Mouse (Mus musculus): Measurements from ENCODE around the gene Sf3a3. TPM values are rescaled to one million over a fixed set of nuclear protein-coding genes. Genes with fewer than 3 reads are reported as not detected.

Sf3a3 gene
- total and polyA plus RNA-seq, 2 experiments from 2014 or later, result 54.4 to 84.1 TPM

GRCm38 (mm10) chr4:124774429-124774828, 59.9 kb downstream of the Sf3a3 start:
- DNase-seq (no peak), ATAC-seq (no peak)
- 76% methylated on average over 2 of the region's 2 CpGs for WGBS
- no peak overlapping the region for H3K9ac ChIP-seq
- no peak for TF ChIP-seq CTCF (IDR thresholded peaks at IDR 0.05; ENCODE audit: low read depth)
- no peak overlapping the region for H3K4me2 ChIP-seq (ENCODE audit: low read depth)
- no peaks in the 10 kb centered on the region for H3K27me3 ChIP-seq (ENCODE audit: insufficient read depth, low read length)
- H3K9me3 ChIP-seq (ENCODE audit: low read length), result no peaks in the 10 kb centered on the region
- no peak overlapping the region for H3K27ac ChIP-seq (ENCODE audit: low read depth, low read length)
- H3K4me3 ChIP-seq (ENCODE audit: low read depth, low read length), result no peak overlapping the region
- H3K36me3 ChIP-seq (ENCODE audit: insufficient read depth), result peaks cover 12% of the 10 kb centered on the region
- H3K4me1 ChIP-seq (ENCODE audit: insufficient read depth), result no peaks in the 10 kb centered on the region

- Histone ChIP-seq H3K36me3 (ENCODE audit: insufficient read depth) (peaks cover 60% of the 10 kb centered on the region), H3K9ac (no peak overlapping the region), H3K4me1 (ENCODE audit: insufficient read depth) (no peaks in the 10 kb centered on the region), H3K4me2 (ENCODE audit: low read depth) (no peak overlapping the region), H3K4me3 (ENCODE audit: low read depth, low read length) (no peak overlapping the region), H3K27me3 (ENCODE audit: insufficient read depth, low read length) (no peaks in the 10 kb centered on the region), H3K9me3 (ENCODE audit: low read length) (no peaks in the 10 kb centered on the region), H3K27ac (ENCODE audit: low read depth, low read length) (no peak overlapping the region)
- no peak for ATAC-seq
- TF ChIP-seq CTCF (IDR thresholded peaks at IDR 0.05; ENCODE audit: low read depth), result no peak
- 69% methylated on average over 7 of the region's 7 CpGs for whole genome bisulfite sequencing
- no peak for DNase-seq
Measured at GRCm38 (mm10) chr4:124781361-124781760, 66.8 kb downstream of the Sf3a3 start.

MicroRNA genes within 50 kb of the gene (microRNA counts, 519-probe panel; counts per million panel counts)
- microRNA mmu-miR-697 (not detected), microRNA mmu-miR-698 (not detected)

Small RNA genes lying within 50 kb of the gene (microRNA-seq; reads per million reads assigned to microRNA genes)
- gene Gm24721, result 0 reads per million in 2 experiments
- gene Mir697, result 0 reads per million in 2 experiments
- 0 to 0.12 reads per million in 2 experiments for gene Mir698

Other genes with a start within 250 kb of the Sf3a3 start
- gene 3100002H09Rik, start 104.0 kb upstream of the Sf3a3 start, total RNA-seq (2014; rRNA removed), result 0.23 TPM in 1 of 2 replicates, not detected in the other
- 0.18 TPM in 1 of 2 replicates, not detected in the other for gene 3100002H09Rik, start 104.0 kb upstream of the Sf3a3 start, polyA plus RNA-seq (2015; fragmentation: Nextera tagmentation; extraction: Ambion mirVana)
- gene Pou3f1, start 58.0 kb upstream of the Sf3a3 start, total RNA-seq (2014; rRNA removed), result 19.7 and 30.5 TPM in 2 replicates
- gene Pou3f1, start 58.0 kb upstream of the Sf3a3 start, polyA plus RNA-seq (2015; fragmentation: Nextera tagmentation; extraction: Ambion mirVana), result 20.2 and 31.1 TPM in 2 replicates
- gene Utp11, start 21.2 kb upstream of the Sf3a3 start, total RNA-seq (2014; rRNA removed), result 14.2 and 16.2 TPM in 2 replicates
- gene Utp11, start 21.2 kb upstream of the Sf3a3 start, polyA plus RNA-seq (2015; fragmentation: Nextera tagmentation; extraction: Ambion mirVana), result 30.9 and 33.0 TPM in 2 replicates
- gene Fhl3, start 14.1 kb upstream of the Sf3a3 start, total RNA-seq (2014; rRNA removed), result 2.5 and 3.0 TPM in 2 replicates
- gene Fhl3, start 14.1 kb upstream of the Sf3a3 start, polyA plus RNA-seq (2015; fragmentation: Nextera tagmentation; extraction: Ambion mirVana), result 1.4 and 2.0 TPM in 2 replicates
- 17.9 and 21.7 TPM in 2 replicates for gene Inpp5b, start 27.1 kb downstream of the Sf3a3 start, total RNA-seq (2014; rRNA removed)
- 8.0 and 11.2 TPM in 2 replicates for gene Inpp5b, start 27.1 kb downstream of the Sf3a3 start, polyA plus RNA-seq (2015; fragmentation: Nextera tagmentation; extraction: Ambion mirVana)
- 12.1 and 15.6 TPM in 2 replicates for gene Mtf1, start 87.3 kb downstream of the Sf3a3 start, total RNA-seq (2014; rRNA removed)
- 24.4 and 30.7 TPM in 2 replicates for gene Mtf1, start 87.3 kb downstream of the Sf3a3 start, polyA plus RNA-seq (2015; fragmentation: Nextera tagmentation; extraction: Ambion mirVana)
- 81.7 and 82.2 TPM in 2 replicates for gene Yrdc, start 135.9 kb downstream of the Sf3a3 start, total RNA-seq (2014; rRNA removed)
- 67.3 and 70.5 TPM in 2 replicates for gene Yrdc, start 135.9 kb downstream of the Sf3a3 start, polyA plus RNA-seq (2015; fragmentation: Nextera tagmentation; extraction: Ambion mirVana)
- gene 1110065P20Rik, start 136.4 kb downstream of the Sf3a3 start, total RNA-seq (2014; rRNA removed), result 144 and 167 TPM in 2 replicates
- 141 and 162 TPM in 2 replicates for gene 1110065P20Rik, start 136.4 kb downstream of the Sf3a3 start, polyA plus RNA-seq (2015; fragmentation: Nextera tagmentation; extraction: Ambion mirVana)
- 35.7 and 41.7 TPM in 2 replicates for gene Maneal, start 147.4 kb downstream of the Sf3a3 start, total RNA-seq (2014; rRNA removed)
- gene Maneal, start 147.4 kb downstream of the Sf3a3 start, polyA plus RNA-seq (2015; fragmentation: Nextera tagmentation; extraction: Ambion mirVana), result 8.4 and 9.4 TPM in 2 replicates
- 9.6 and 10.2 TPM in 2 replicates for gene Epha10, start 166.1 kb downstream of the Sf3a3 start, total RNA-seq (2014; rRNA removed)
- gene Epha10, start 166.1 kb downstream of the Sf3a3 start, polyA plus RNA-seq (2015; fragmentation: Nextera tagmentation; extraction: Ambion mirVana), result 2.0 and 4.0 TPM in 2 replicates
- gene 9930104L06Rik, start 222.3 kb downstream of the Sf3a3 start, total RNA-seq (2014; rRNA removed), result 12.4 and 36.1 TPM in 2 replicates
- 6.0 and 8.7 TPM in 2 replicates for gene 9930104L06Rik, start 222.3 kb downstream of the Sf3a3 start, polyA plus RNA-seq (2015; fragmentation: Nextera tagmentation; extraction: Ambion mirVana)
- gene Cdca8, start 224.5 kb downstream of the Sf3a3 start, total RNA-seq (2014; rRNA removed), result 7.3 and 10.1 TPM in 2 replicates
- gene Cdca8, start 224.5 kb downstream of the Sf3a3 start, polyA plus RNA-seq (2015; fragmentation: Nextera tagmentation; extraction: Ambion mirVana), result 16.8 and 21.2 TPM in 2 replicates

Data from forebrain, postnatal 0 days (tissue).